Mouse (Mus musculus) midbrain, embryonic 15.5 days (tissue): ENCODE results near the gene Gm37240. TPM values are rescaled to one million over a fixed set of nuclear protein-coding genes. Genes with fewer than 3 reads are reported as not detected.

Experiments used
- ATAC-seq: fragments of 200-750 bp; cut with Nextera tagmentation; replicated peaks from 2 replicates; pipeline ENCODE4 v1.8.0; 2017; ENCODE audit warnings: moderate TSS enrichment
- H3K27ac ChIP-seq: fragments of 300-500 bp; sonication (generic); 2 replicates; pipeline ENCODE4 v1.5.1; 2015; ENCODE audit warnings: mild to moderate bottlenecking, inconsistent platforms
- H3K27me3 ChIP-seq: fragments of 300-500 bp; sonication (generic); replicated peaks from 2 replicates; pipeline ENCODE4 v1.6.1; 2015; ENCODE audit warnings: inconsistent platforms
- H3K36me3 ChIP-seq: fragments of 300-500 bp; sonication (generic); replicated peaks from 2 replicates; pipeline ENCODE4 v1.6.1; 2015; ENCODE audit warnings: inconsistent platforms
- H3K4me1 ChIP-seq: fragments of 300-500 bp; sonication (generic); 2 replicates; pipeline ENCODE4 v1.6.1; 2015; ENCODE audit warnings: inconsistent platforms
- H3K4me2 ChIP-seq: fragments of 300-500 bp; sonication (generic); 2 replicates; pipeline ENCODE4 v1.6.1; 2015; ENCODE audit warnings: inconsistent platforms, mild to moderate bottlenecking, moderate library complexity
- H3K4me3 ChIP-seq: fragments of 300-500 bp; sonication (generic); 2 replicates; pipeline ENCODE4 v1.5.1; 2015; ENCODE audit warnings: mild to moderate bottlenecking, inconsistent platforms
- H3K9ac ChIP-seq: fragments of 300-500 bp; sonication (generic); 2 replicates; pipeline ENCODE4 v1.6.1; 2015; ENCODE audit warnings: mild to moderate bottlenecking, inconsistent platforms
- H3K9me3 ChIP-seq: fragments of 300-500 bp; sonication (generic); 2 replicates; pipeline ENCODE4 v1.6.1; 2016; ENCODE audit warnings: inconsistent platforms
- WGBS: fragments of 180-500 bp; shearing (Covaris S2); methylation state at CpG from one replicate; pipeline ENCODE4 v1.1.7; 2015; ENCODE audit warnings: mixed read lengths; 5-methylcytosine and 5-hydroxymethylcytosine counted together
- polyA plus RNA-seq: library from polyadenylated mRNA; unstranded; fragments of >200 nt; fragmentation: Nextera tagmentation; extraction: Ambion mirVana; gene quantifications from 2 replicates; pipeline ENCODE4 v1.2.1, GENCODE M21; 2015

Gm37240 gene
- polyA plus RNA-seq, 1 experiment from 2014 or later: 0.40 TPM

DNA sequence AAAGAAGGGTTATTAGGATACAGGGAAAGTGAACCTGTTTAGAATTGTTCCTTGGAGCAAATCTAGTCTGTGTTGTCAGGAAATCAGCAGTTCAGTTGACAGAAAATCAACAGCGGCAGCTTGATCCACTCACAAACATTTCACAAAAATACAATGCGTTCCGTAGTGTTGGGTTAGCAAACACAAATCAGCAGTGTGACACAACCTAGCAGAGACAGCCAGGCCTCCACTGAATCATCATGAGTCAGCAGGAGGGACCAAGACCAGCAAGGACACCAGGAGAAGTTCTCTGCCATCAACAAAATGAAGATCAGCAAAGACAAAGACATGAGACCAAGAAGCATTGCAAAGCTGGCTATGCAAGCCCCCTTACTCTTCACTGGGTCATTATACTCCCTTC, 688.8 kb downstream of the Gm37240 start:
- 90% methylated on average over 3 of the region's 3 CpGs for WGBS
- no peak for ATAC-seq
- no peak overlapping the region for H3K4me3 ChIP-seq
- no peak overlapping the region for H3K4me2 ChIP-seq
- H3K4me1 ChIP-seq: no peaks in the 10 kb centered on the region
- H3K27me3 ChIP-seq: no peaks in the 10 kb centered on the region
- H3K36me3 ChIP-seq: no peaks in the 10 kb centered on the region
- H3K9me3 ChIP-seq: no peaks in the 10 kb centered on the region
- H3K27ac ChIP-seq: no peak overlapping the region
- no peak overlapping the region for H3K9ac ChIP-seq

DNA sequence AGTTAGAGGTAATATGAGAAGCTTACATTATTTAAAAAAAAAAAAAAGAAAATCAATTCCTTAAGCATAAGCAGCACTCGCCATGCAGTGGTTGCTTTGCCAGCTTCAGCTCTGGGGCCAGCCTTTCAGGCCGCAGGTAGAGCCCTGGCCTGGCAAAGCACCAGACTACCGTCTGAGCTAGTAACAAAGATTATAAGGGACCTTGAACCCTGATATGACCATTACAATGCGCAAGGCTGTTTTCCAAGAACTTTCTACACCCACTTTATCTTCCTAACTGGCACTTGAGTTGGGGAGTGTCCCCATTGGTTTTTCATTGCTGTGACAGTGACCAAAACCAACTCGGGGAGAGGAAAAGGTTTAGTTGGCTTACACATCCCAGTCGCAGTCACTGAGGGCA, 690.2 kb downstream of the Gm37240 start:
- no peaks in the 10 kb centered on the region for H3K36me3 ChIP-seq

DNA sequence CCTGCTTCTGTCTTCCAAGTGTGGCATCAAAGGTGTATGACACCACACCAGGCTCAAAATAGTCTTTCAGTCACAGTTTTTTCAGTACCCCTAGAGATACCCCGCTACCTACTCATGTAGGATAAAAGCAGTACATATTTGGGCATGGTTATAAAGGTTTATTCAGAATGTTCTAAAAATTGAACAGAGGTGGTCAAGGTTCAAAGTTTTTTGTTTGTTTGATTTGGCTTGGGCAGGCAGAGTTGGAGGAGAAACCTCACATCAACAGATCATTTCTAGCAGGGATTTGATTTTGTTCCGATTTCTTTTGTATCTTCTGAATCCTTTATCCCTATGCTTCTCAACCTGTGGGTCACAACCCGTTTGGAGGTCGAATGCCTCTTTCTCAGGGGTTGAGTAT, 690.7 kb downstream of the Gm37240 start:
- no peak overlapping the region for H3K4me2 ChIP-seq
- no peak overlapping the region for H3K9ac ChIP-seq
- H3K36me3 ChIP-seq: no peaks in the 10 kb centered on the region
- H3K27ac ChIP-seq: no peak overlapping the region
- 91% methylated on average over 4 of the region's 4 CpGs for WGBS
- H3K4me1 ChIP-seq: no peaks in the 10 kb centered on the region
- H3K27me3 ChIP-seq: no peaks in the 10 kb centered on the region
- ATAC-seq: no peak
- no peak overlapping the region for H3K4me3 ChIP-seq
- no peaks in the 10 kb centered on the region for H3K9me3 ChIP-seq

More for the DNA sequence above, 690.2 kb downstream of the Gm37240 start:
- 89% methylated on average over 6 of the region's 6 CpGs for WGBS
- Histone ChIP-seq H3K9me3 (no peaks in the 10 kb centered on the region), H3K4me2 (no peak overlapping the region), H3K27me3 (no peaks in the 10 kb centered on the region), H3K4me1 (no peaks in the 10 kb centered on the region), H3K9ac (no peak overlapping the region), H3K27ac (no peak overlapping the region), H3K4me3 (no peak overlapping the region)
- ATAC-seq: no peak

DNA sequence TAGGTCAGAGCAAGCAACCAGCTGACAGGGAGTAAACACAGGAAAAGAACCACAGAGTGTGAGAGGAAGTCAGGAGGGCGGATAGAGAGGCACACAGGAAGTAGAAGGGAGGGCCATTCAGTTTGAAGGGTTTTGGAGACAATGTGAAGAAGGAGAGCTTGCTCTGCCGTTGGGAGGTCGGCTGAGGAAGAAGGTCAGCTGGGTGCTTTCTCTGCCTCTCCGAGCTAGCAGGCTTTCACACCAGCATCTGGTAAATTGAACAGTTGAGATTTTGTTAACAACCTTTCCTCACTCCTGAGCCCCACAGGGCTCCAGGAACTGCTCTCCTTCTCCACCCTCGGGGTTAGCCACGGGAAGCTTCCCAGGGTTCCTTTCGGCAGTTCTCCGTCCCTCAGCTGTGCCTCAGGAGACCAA, 692.2 kb downstream of the Gm37240 start:
- no peaks in the 10 kb centered on the region for H3K36me3 ChIP-seq
- H3K27me3 ChIP-seq: no peaks in the 10 kb centered on the region
- no peak overlapping the region for H3K4me3 ChIP-seq
- H3K9me3 ChIP-seq: no peaks in the 10 kb centered on the region
- H3K4me2 ChIP-seq: no peak overlapping the region
- 65% methylated on average over 8 of the region's 8 CpGs for WGBS
- H3K27ac ChIP-seq: no peak overlapping the region
- H3K4me1 ChIP-seq: no peaks in the 10 kb centered on the region
- no peak for ATAC-seq
- H3K9ac ChIP-seq: no peak overlapping the region

DNA sequence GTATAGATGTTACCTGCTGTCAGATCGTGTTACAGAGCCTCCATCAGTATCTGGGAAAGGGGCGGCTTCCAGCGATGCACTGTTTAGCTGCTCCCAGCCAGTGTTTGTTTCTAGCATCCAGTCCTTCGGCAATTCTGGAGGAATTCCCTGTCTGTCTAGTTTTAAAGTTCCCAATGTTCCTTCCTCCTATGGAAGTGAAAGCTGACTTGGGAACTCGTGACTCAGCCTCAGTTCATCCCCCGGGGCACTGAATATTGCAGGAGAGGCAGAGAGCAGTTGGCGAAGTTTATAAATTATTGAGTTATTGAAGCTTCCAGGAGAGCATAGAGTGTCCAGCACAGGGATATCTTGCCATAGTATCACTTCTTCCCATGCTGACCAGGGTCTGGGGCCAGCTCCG, 697.5 kb downstream of the Gm37240 start:
- Histone ChIP-seq H3K27me3 (no peaks in the 10 kb centered on the region), H3K4me1 (peaks cover 32% of the 10 kb centered on the region), H3K36me3 (no peaks in the 10 kb centered on the region), H3K4me2 (no peak overlapping the region), H3K9me3 (no peaks in the 10 kb centered on the region), H3K27ac (no peak overlapping the region), H3K4me3 (no peak overlapping the region), H3K9ac (no peak overlapping the region)
- no peak for ATAC-seq
- WGBS: 76% methylated on average over 8 of the region's 8 CpGs

DNA sequence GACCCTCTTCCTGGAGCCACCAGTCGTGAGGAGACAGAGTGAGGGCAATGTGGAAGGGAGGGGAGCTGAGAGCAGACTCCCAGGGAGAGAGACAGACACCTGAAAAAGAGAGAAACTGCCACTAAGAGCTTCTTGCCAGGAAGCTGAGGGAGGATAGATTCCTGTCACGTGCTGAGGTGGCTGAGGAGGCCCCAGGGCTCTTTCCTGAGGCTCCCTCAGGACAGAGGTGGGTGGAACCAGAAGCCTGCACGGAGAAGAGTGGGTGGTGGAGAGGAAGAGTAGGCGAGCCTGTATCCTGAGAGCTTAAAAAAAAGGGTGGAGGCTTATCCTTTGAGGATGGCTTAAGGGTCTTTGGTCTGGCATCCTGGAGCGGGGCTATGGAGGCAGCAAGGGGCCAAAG, 699.0 kb downstream of the Gm37240 start:
- H3K9ac ChIP-seq: no peak overlapping the region
- no peak overlapping the region for H3K27ac ChIP-seq
- ATAC-seq: no peak
- H3K9me3 ChIP-seq: no peaks in the 10 kb centered on the region
- no peaks in the 10 kb centered on the region for H3K36me3 ChIP-seq
- no peak overlapping the region for H3K4me2 ChIP-seq
- H3K4me3 ChIP-seq: no peak overlapping the region
- H3K4me1 ChIP-seq: peaks cover 32% of the 10 kb centered on the region
- H3K27me3 ChIP-seq: no peaks in the 10 kb centered on the region
- 26% methylated on average over 5 of the region's 5 CpGs for WGBS

DNA sequence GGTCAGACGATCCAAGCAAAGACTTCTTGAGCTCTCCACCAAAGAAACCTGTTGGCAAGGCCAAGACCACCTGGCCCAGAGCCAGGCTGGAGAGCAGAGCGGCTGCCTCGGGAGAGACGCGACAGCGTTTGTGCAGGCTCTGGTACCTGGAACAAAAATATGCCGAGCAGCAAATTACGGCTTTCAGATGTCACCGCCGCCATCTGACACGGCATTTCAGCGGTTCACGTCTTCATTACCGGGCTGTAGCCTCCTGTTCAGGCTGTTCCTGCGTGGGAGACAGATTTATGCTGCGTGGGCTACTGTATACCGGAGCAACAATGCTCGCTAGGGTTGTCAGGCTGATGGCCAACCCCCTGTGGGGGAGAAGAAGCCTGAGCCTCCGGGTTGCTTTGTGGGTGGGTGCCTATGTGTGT, 700.6 kb downstream of the Gm37240 start:
- ATAC-seq: peak; percentile 60

DNA sequence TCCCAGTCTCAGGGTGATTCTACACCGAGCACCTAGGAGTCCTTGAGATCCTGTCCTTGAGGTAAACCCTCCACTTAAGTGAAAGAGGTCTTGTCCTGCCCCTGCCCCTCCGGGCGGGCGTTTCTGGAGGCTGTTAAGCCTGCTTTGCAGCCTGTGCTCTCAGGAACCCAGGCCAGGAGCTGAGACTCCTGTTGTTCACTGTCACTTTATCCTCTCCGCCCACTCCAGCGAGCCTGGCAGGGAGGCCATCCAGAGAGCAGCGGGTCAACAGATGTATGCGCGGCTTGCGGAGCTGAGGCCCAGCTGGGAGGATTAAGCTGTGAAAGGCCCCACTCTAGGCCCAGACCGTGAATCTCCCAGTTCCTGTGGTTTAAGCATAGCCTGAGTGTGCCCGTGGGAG, 701.5 kb downstream of the Gm37240 start:
- Histone ChIP-seq H3K27ac (no peak overlapping the region), H3K27me3 (no peaks in the 10 kb centered on the region), H3K4me2 (no peak overlapping the region), H3K4me1 (peaks cover 32% of the 10 kb centered on the region), H3K9me3 (no peaks in the 10 kb centered on the region), H3K4me3 (no peak overlapping the region), H3K36me3 (no peaks in the 10 kb centered on the region), H3K9ac (no peak overlapping the region)
- no peak; the same call in 1 of the 2 replicates for ATAC-seq
- 10% methylated on average over 12 of the region's 12 CpGs for WGBS

More for the DNA sequence above, 700.6 kb downstream of the Gm37240 start:
- WGBS: 20% methylated on average over 19 of the region's 19 CpGs
- Histone ChIP-seq H3K27me3 (no peaks in the 10 kb centered on the region), H3K4me1 (peaks cover 32% of the 10 kb centered on the region), H3K4me3 (peak overlapping the region; percentile 15), H3K4me2 (peak overlapping the region; percentile 47), H3K27ac (no peak overlapping the region), H3K36me3 (no peaks in the 10 kb centered on the region), H3K9me3 (no peaks in the 10 kb centered on the region), H3K9ac (no peak overlapping the region)

DNA sequence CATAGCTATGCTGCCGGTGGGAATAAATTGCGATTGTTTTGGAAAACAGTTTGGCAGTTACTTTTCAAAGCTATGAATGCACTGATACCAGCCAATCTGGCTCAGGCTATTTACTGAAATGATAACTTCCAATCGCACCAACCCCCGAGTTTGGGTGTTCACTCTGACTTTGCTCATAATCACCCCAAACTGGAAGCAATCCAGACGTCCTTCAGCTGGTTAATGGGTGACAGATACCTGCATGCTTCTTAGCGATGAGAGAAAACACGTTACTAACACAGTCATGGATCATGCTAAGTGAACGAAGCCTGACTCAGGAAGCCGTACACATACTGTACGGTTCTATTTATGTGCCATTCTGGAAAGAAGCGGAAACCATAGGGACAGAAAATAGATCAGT, 702.4 kb downstream of the Gm37240 start:
- Histone ChIP-seq H3K4me2 (no peak overlapping the region), H3K4me3 (no peak overlapping the region), H3K9me3 (no peaks in the 10 kb centered on the region; the same call in 1 of the 2 replicates), H3K36me3 (no peaks in the 10 kb centered on the region), H3K27me3 (no peaks in the 10 kb centered on the region), H3K27ac (no peak overlapping the region), H3K4me1 (peaks cover 32% of the 10 kb centered on the region), H3K9ac (no peak overlapping the region)
- ATAC-seq: no peak
- 79% methylated on average over 11 of the region's 11 CpGs for WGBS

DNA sequence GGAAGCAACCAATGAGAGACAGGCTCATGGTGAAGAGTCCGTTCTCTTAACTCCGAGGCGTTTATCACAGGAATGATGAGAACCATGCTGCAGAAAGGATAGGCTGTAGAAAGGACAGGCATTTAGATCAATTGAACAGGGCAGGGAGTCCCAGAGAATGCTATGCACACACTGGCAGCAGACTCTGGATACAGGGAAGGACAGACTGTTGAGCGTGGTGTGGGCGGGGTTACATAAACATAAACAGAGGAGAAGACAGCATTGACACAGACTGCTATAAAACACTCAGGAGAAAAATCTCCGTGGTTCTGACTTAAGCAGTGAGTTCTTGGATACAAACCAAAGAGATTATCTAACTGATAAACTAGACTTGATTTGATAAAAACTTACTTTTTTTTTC, 703.2 kb downstream of the Gm37240 start:
- no peak for ATAC-seq
- WGBS: 62% methylated on average over 6 of the region's 6 CpGs

DNA sequence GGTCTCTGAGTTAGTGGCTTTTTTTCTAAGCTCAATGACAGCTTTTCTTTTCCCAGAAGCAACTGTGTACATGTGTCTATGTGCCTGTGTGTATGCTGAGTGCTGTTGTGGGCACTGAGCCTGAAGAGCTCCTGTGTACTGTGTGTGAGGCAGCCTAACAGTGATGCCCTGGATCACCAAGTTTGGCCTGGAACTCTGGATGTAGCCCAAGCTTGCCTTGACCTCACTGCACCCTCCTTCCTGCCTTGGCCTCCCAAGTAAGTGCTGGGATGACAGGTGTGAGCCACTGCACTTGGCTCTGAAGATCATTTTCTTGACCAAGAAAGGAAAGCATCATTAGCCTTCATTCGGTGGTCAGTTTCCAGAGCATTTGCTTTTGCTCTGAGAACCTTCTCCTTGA, 710.6 kb downstream of the Gm37240 start:
- Histone ChIP-seq H3K4me2 (no peak overlapping the region), H3K27ac (no peak overlapping the region), H3K9ac (no peak overlapping the region), H3K27me3 (no peaks in the 10 kb centered on the region), H3K4me1 (peaks cover 5% of the 10 kb centered on the region; the same call in 1 of the 2 replicates), H3K4me3 (no peak overlapping the region), H3K36me3 (no peaks in the 10 kb centered on the region), H3K9me3 (no peaks in the 10 kb centered on the region; the same call in 1 of the 2 replicates)
- whole genome bisulfite sequencing: 100% methylated on average over 1 of the region's 1 CpGs
- ATAC-seq: no peak

More for the DNA sequence above, 703.2 kb downstream of the Gm37240 start:
- Histone ChIP-seq H3K4me2 (no peak overlapping the region), H3K27ac (no peak overlapping the region), H3K9me3 (no peaks in the 10 kb centered on the region; the same call in 1 of the 2 replicates), H3K4me3 (no peak overlapping the region), H3K9ac (no peak overlapping the region), H3K27me3 (no peaks in the 10 kb centered on the region), H3K36me3 (no peaks in the 10 kb centered on the region), H3K4me1 (peaks cover 32% of the 10 kb centered on the region)

DNA sequence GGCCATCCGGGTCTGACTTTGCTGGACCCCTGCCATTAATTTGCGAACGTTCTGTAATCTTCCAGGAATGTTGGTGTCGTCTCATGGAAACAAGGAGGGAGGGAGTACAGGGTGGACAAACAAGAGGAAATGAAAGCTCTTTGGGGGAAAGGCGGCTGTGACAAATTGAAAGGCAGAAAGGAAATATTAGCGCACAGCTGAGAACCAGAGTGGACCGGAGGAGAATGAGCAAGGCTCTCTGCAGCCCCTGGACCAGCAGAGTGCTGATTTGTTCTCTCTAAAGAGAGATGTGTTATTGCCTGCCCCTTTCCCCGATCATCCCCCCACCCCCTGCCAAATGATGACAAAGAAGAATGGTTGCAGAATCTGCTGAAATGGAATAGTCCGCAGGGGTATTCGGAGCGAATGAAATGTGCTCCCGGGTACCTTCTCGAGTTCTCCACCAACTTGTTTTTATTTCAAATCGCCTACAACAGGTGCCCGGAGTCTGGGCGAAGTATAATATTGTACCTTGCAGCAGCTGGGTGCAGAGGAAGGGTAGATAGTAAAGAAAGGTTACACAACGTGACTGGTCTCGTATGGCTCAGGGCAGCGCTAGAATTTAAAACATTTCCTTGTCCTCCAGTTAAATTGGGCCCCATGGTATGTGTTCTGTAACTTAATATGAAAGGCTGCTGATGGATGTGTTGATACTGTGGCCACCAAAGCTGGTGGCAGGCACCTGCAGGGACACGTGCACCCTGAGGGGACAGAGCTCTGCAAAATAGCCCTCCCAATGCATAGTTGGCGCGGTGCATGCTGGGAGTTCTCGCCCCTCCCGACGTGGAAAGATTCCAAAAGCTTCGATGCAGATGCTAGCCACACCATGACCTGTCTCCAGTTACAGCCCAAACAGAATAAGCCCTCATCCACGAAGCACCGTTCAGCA, 712.5 kb downstream of the Gm37240 start:
- Histone ChIP-seq H3K27me3 (no peaks in the 10 kb centered on the region), H3K27ac (no peak overlapping the region), H3K4me2 (no peak overlapping the region), H3K4me1 (peaks cover 5% of the 10 kb centered on the region; the same call in 1 of the 2 replicates), H3K9me3 (no peaks in the 10 kb centered on the region), H3K9ac (no peak overlapping the region), H3K4me3 (no peak overlapping the region), H3K36me3 (no peaks in the 10 kb centered on the region)
- ATAC-seq: no peak
- 73% methylated on average over 28 of the region's 28 CpGs for WGBS
